Mouse (Mus musculus) bone marrow, adult 2 months (tissue): ENCODE results near the gene Gcm1. TPM values are rescaled to one million over a fixed set of nuclear protein-coding genes. Genes with fewer than 3 reads are reported as not detected.

Source experiments
- H3K27ac ChIP-seq: fragments of 200-500 bp; 2 replicates; pipeline ENCODE4 v1.5.1; 2012; ENCODE audit warnings: low read depth, mild to moderate bottlenecking, control low read depth, inconsistent platforms, low read length; ENCODE audit not compliant: control insufficient read depth, poor library complexity, insufficient read depth
- H3K4me1 ChIP-seq: fragments of 200-500 bp; 2 replicates; pipeline ENCODE4 v1.6.1; 2011; ENCODE audit warnings: low read length; ENCODE audit not compliant: control insufficient read depth, insufficient read depth
- H3K4me3 ChIP-seq: fragments of 200-500 bp; replicated peaks from 2 replicates; pipeline ENCODE3; 2011; ENCODE audit warnings: mild to moderate bottlenecking, low read depth, low read length, control low read depth; ENCODE audit not compliant: control insufficient read depth
- CTCF ChIP-seq: fragments of 200-500 bp; IDR thresholded peaks from 2 replicates; pipeline ENCODE4 v1.5.1; 2011; ENCODE audit warnings: low read length, control low read depth; ENCODE audit not compliant: control insufficient read depth, insufficient read depth
- POLR2A ChIP-seq: fragments of 200-500 bp; IDR thresholded peaks from 2 replicates; pipeline ENCODE4 v1.6.1; 2011; ENCODE audit warnings: low read depth, mild to moderate bottlenecking, control low read depth, low read length, borderline replicate concordance; ENCODE audit not compliant: control insufficient read depth
- WGBS: fragments of 180-500 bp; shearing (Covaris S2); methylation state at CpG from one replicate; pipeline ENCODE4 v1.1.7; 2018; 5-methylcytosine and 5-hydroxymethylcytosine counted together
- polyA plus RNA-seq: library from polyadenylated mRNA; stranded (reverse); fragments of >200 nt; gene quantifications from 2 replicates; pipeline ENCODE4 v1.2.4, GENCODE M21; 2011; ENCODE audit warnings: low replicate concordance; ENCODE audit not compliant: missing spikeins, insufficient read depth, insufficient read length

Gene Gcm1
- polyA plus RNA-seq, 1 experiment, result not detected

GRCm38 (mm10) chr9:78032930-78033329, 18.8 kb upstream of the Gcm1 start:
- Histone ChIP-seq H3K4me1 (no peaks in the 10 kb centered on the region), H3K27ac (no peak overlapping the region), H3K4me3 (no peak overlapping the region)
- 83% methylated on average over 4 of the region's 4 CpGs for WGBS
- TF ChIP-seq POLR2A (no peak), CTCF (no peak)

DNA sequence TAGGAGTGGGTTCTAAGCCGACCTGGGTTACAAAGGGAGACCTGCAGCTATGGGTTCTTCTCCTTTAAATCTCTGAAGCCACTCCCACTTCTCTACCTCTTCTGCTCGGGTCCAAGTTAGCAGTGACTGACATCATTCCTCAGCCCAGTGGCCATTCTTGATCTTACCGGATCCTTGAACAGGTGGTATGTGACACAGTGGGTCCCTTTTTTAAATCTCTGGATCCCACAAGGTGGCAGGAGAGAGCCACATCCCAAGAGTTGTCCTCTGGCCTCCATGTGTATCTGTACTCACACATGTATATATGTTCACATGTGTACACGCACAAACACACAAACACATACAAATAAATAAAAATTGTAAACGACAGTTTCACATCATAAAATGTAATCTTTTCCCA, 16.4 kb upstream of the Gcm1 start:
- TF ChIP-seq POLR2A (no peak), CTCF (no peak)
- no peak overlapping the region for H3K4me3 ChIP-seq
- WGBS, result 67% methylated on average over 5 of the region's 5 CpGs
- H3K27ac ChIP-seq, result no peak overlapping the region
- H3K4me1 ChIP-seq, result no peaks in the 10 kb centered on the region

DNA sequence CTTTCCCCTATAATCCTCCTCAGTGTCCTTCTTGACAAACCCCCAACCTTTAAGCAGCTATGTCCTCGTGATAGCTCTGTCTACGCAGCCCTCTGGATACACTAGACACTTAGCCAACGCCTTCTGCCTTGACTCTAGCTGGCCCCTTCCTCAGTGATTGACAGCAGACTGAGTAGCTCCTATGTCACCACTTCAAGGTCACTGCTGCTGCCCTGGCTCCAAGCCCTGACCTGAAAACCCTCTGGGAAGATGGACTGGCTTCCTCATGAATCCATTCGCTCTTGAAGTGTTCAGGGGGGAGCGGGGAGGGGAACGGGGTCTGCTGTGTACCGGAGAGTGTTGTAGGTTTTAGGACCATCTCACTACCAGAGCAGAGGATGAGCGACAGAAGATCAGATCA, 15.9 kb upstream of the Gcm1 start:
- TF ChIP-seq POLR2A (no peak), CTCF (no peak)
- WGBS, result 80% methylated on average over 8 of the region's 8 CpGs
- H3K27ac ChIP-seq, result no peak overlapping the region
- no peaks in the 10 kb centered on the region for H3K4me1 ChIP-seq
- H3K4me3 ChIP-seq, result no peak overlapping the region

DNA sequence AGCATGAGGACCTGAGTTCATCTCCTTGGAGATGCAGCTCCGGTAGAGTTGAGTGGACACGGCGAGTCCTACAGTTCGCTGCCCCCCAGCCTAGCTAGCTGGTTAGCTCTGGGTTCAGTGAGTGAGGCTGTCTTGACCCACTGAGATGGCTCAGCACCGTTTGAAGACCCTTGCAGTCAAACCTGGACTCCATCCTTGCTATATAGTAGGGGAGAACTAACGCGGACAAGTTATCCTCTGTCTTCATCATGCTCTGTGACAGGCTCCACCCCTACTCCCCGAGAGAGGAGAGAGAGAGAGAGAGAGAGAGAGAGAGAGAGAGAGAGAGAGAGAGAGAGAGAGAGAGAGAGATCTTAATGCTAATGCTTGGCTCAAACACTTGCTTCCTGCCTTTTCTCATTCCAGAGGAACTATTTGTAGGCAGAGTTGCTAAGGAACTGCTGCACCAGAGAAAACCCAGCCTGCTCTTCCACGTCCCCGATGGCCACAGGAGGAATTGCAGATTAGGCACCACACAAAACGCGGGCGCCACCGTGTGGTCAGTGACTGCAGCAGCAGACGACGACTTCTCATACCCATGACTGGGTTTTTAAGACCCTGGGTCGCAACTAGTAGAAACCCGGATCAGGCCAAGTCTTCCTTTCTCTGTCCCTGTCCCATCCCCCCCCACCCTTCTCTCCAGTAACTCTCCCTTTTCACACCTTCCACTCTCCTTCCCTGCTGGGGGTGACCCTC, 12.8 kb upstream of the Gcm1 start:
- H3K4me1 ChIP-seq, result no peaks in the 10 kb centered on the region
- 32% methylated on average over 18 of the region's 18 CpGs for WGBS
- TF ChIP-seq CTCF (peak; percentile 99), POLR2A (no peak)
- H3K27ac ChIP-seq, result no peak overlapping the region
- H3K4me3 ChIP-seq, result no peak overlapping the region

DNA sequence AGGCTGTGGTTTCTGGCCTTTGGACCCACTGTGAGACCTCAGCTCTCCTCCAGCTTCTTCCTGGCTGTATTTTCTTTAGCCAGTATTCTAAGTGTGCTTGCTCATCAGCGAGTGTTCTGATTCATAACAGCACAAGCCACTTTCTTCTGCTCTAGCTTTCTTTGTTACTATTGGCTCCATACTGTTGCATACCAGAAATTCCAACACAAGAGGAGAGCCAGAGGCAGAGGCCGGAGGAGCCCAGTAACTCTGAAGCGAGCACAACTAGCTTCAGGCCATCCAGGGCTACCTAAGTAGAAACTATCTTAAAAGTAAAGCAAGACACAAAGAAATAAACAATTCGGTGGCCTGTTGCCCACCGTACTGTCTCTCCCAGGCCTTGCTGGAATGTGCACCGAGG, 6.6 kb upstream of the Gcm1 start:
- Histone ChIP-seq H3K4me1 (no peaks in the 10 kb centered on the region), H3K27ac (no peak overlapping the region), H3K4me3 (no peak overlapping the region)
- TF ChIP-seq CTCF (no peak), POLR2A (no peak)
- WGBS, result 83% methylated on average over 6 of the region's 6 CpGs

GRCm38 (mm10) chr9:78046755-78047154, 5.0 kb upstream of the Gcm1 start:
- Histone ChIP-seq H3K4me3 (peak overlapping the region; percentile 48), H3K27ac (no peak overlapping the region), H3K4me1 (no peaks in the 10 kb centered on the region)
- 67% methylated on average over 20 of the region's 20 CpGs for WGBS
- TF ChIP-seq CTCF (no peak), POLR2A (no peak)

GRCm38 (mm10) chr9:78050452-78050970, 1.2 kb upstream of the Gcm1 start:
- 27% methylated on average over 5 of the region's 5 CpGs for WGBS
- Histone ChIP-seq H3K27ac (no peak overlapping the region), H3K4me3 (no peak overlapping the region), H3K4me1 (no peaks in the 10 kb centered on the region)
- no peak for TF ChIP-seq CTCF
- TF ChIP-seq POLR2A, result no peak

GRCm38 (mm10) chr9:78053821-78054220, 2.1 kb downstream of the Gcm1 start:
- H3K4me1 ChIP-seq, result no peaks in the 10 kb centered on the region
- TF ChIP-seq CTCF (no peak), POLR2A (no peak)
- no peak overlapping the region for H3K27ac ChIP-seq
- no peak overlapping the region for H3K4me3 ChIP-seq
- 85% methylated on average over 8 of the region's 8 CpGs for WGBS
